Mouse (Mus musculus) thymus, adult 18-20 months (tissue): ENCODE results near the gene Syn3.
A peak's percentile ranks its signal among the peaks of the same experiment; 100 is the strongest.

ENCODE experiments used
- DNase-seq, 2 experiments: peaks; one replicate each; pipeline ENCODE4 v3.0.0; 2022; ENCODE audit warnings: mixed read lengths in 2 of 2

Gene Syn3

GRCm38 (mm10) chr10:86365632-86366092 is 133.0 kb downstream of the Syn3 start:
- DNase-seq: no peak

DNA sequence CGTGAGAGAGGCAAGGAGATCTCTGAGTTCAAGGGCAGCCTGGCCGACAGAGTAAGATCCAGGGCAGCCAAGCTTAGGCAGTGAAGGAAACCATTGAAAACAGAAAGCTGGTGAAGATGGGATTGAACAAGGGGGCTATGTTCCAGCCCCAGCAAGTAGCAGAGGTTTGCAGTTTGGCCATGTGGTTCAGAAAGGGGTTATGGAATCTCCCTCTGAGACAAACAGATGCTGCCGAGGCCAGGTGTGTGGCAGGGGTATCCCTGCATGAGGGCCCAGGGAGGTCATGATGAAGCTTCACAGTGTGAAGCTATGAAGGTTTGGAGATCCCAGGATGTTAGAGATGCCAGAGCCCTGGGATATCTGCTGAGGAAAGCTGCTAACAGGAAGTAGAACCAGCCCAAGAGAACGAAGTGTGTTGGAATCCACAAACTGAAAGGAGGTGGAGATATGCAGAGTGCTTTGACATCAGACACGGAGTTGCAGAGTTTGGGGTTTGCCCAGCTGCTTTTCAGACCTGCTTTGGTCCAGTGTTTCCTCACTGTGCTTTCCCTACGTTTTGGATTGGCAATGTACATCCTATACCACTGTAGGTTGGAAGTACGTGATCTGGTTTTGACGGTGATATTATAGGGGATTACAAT is 134.9 kb downstream of the Syn3 start:
- no peak for DNase-seq

GRCm38 (mm10) chr10:86359699-86360098 is 139.0 kb downstream of the Syn3 start:
- DNase-seq: no peak

GRCm38 (mm10) chr10:86359208-86359607 is 139.5 kb downstream of the Syn3 start:
- DNase-seq: no peak

DNA sequence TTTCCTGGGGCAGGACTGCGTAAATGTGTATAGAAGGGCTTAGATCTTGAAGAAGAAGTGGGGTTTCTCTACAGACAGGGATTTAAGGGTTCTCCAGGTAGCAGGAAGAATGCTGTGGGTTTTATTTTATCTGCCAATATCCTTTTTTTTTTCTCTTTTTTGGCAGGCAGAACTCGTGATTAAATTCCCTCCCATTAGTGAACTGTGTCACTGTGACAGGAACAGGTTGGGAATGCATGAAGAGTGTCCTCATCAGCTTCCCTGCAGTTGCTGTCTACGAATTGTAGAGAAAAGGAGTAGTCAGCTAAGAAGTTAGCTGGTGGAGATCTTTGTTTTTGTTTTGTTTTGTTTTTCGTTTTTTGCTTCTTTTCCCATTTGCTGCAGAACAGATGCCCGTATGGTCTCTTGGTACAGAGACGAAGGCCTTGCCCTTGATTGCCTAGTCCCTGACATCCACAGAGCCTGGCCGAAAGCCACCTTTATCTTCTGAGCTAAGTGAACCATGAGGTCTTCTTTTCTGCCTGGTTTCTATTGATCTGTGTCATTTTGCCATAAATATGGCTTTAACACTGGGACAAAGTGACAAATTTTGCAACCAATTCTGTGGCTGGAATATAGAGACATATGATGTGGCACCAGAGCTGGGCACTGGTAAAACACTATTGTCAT is 140.3 kb downstream of the Syn3 start:
- no peak for DNase-seq

- DNase-seq: no peak
These were observed 141.7 kb downstream of the Syn3 start for GRCm38 (mm10) chr10:86356819-86357563.

DNA sequence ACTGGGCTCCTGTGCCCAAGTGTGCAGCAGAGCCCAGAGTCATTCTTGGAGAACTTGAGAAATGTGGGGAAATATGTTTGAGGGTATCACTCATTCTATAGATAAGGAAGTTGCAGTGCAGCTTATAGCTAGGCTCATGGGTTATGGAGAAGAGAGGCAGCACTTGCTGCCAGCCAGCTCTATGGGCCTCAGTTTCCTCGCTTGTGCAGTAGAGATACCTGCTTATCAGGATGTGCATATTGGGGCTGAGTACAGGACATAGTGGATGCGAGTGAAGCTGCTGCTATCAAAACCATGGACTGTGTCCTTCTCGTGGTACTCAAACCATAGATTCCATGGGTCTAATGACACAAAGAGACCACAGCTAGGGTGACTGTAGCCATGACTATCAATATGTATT is 146.2 kb downstream of the Syn3 start:
- no peak for DNase-seq

- no peak for DNase-seq
These were observed 147.4 kb downstream of the Syn3 start for GRCm38 (mm10) chr10:86351287-86351686.

GRCm38 (mm10) chr10:86346235-86346840 is 152.4 kb downstream of the Syn3 start:
- no peak for DNase-seq

DNA sequence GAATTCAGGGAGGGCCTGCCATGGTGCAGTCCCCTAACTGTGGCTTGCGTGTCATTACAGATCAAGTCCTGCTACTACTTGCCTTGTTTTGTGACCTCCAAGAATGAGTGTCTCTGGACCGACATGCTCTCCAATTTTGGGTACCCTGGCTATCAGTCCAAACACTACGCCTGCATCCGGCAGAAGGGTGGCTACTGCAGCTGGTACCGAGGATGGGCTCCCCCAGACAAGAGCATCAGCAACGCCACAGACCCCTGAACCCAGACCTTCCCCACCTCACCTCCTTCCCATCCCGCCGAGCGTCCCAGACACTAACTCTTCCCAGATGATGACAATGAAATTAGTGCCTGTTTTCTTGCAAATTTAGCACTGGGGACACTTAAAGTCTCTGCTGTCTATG is 153.1 kb downstream of the Syn3 start:
- DNase-seq: no peak

DNA sequence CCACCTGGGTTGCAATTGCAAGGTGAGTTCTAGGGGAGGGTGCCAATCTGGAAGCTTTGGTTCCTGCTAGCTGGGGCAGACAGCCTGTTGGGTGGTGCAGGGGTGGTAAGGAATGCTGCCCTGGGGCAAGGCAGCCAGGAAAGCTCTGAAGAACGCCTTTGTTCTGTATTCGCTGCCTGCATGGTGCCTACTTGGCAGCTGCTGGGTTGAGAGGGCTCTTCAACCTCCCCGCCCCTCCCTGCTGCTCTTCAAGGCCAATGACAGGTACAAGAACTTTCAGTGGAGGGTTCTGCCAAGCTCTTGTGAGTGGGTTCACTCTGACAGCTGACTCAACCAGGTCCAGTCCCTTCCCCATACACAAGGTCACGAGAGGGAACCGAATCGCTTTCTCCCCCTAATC is 154.0 kb downstream of the Syn3 start:
- no peak for DNase-seq

- DNase-seq: no peak
These were observed 154.8 kb downstream of the Syn3 start for GRCm38 (mm10) chr10:86343931-86344330.

DNA sequence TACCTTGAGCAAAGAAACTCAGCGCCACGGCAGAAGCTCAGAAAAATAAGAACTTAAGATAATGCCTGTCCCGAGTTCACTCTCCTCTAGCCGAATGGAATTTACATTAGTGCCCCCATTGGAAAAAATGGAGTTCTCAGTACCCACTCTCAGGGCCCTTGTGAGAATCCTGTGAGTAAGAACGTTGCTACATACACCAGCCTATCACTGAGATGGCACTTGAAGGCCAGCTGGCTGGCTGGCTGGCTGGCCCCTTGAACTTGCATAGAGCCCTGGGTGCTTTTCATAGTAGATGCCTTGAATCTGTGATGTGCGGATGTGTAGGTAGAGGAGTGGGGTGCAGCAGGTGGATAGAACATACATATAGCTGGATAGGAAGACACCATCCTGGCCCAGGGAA is 155.3 kb downstream of the Syn3 start:
- DNase-seq: no peak

GRCm38 (mm10) chr10:86342713-86343112 is 156.0 kb downstream of the Syn3 start:
- DNase-seq: no peak

GRCm38 (mm10) chr10:86342151-86342550 is 156.5 kb downstream of the Syn3 start:
- DNase-seq: no peak

- DNase-seq: no peak
These were observed 157.1 kb downstream of the Syn3 start for GRCm38 (mm10) chr10:86341589-86341988.

DNA sequence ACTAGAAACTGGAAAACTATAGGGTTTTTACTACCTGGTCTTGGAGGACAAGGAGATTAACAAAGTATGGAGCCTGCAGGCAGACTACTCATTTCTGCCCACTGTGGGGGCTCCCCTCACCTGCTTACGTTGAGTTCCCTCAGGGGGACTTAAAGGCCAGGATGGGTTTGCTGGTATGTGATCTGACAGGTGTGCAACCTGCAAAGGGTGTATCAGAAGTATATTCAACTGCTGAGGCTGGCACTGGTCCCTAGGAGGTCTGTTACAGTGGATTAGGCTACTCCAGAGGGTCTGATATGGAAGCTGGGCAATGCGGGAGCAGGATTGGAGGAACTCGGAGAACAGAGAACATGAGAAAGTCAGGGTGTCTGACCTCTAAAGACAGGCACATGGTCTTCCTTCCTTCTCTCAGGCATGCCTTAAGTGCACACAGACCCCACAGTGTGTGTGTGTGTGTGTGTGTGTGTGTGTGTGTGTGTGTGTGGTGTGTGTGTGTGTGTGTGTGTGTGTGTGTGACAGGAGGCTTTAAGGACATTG is 157.6 kb downstream of the Syn3 start:
- DNase-seq: no peak

GRCm38 (mm10) chr10:86340421-86340820 is 158.3 kb downstream of the Syn3 start:
- no peak for DNase-seq

DNA sequence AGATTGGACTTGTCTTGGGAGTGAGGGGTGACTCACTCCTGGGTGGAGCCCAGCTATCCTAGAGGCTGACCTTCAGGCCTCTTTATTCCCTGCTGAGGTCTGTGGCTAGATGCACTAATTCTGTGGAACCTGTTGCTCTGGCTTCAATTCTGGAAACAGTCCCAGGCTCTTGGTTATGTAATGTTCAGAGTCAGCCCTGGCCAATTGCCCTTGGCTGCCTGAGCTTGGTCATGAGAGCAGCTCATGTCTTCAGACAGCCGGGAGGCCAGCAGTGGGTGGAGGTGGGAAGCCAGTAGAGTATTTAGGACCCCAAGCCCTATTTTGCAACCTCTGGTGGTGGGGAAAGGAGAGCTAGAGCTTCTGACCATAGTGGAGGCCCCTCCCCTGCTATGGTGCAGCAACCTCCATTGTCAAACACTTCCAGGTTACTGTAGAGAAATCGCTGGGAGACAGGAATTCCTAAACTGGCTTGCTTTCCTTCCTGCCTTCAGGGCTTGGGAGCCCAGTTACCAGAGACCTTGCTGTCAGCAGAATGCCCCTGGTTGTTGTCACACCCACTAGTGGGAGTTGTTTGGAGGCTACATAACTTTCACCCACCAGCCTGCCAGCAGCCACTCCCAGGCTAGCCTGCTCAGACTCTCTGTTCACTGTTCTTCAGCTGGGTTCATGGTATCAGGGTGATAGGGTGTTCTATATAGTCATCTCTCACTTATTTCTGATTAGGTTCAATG is 158.9 kb downstream of the Syn3 start:
- peak in 1 of 2 experiments; percentile 18 for DNase-seq

DNA sequence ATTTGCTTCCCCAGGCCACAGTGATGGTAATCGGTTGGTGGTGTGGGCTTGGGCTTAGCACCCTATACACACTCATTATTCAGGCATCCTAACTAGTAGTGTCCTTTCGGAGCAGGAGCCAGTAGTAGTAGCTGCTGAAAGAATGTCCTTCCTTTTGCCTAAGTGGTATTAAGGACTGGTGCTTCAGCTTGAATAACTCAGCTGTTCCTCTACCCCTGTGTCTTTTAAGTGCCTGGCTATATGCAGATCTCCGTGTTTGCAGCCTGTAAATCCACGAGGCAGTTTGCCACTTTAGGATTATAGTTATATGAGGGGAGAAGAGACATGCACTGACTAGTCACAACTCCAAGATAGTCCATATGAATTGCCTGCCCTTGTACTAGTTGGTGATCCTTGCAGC is 159.6 kb downstream of the Syn3 start:
- no peak for DNase-seq

DNA sequence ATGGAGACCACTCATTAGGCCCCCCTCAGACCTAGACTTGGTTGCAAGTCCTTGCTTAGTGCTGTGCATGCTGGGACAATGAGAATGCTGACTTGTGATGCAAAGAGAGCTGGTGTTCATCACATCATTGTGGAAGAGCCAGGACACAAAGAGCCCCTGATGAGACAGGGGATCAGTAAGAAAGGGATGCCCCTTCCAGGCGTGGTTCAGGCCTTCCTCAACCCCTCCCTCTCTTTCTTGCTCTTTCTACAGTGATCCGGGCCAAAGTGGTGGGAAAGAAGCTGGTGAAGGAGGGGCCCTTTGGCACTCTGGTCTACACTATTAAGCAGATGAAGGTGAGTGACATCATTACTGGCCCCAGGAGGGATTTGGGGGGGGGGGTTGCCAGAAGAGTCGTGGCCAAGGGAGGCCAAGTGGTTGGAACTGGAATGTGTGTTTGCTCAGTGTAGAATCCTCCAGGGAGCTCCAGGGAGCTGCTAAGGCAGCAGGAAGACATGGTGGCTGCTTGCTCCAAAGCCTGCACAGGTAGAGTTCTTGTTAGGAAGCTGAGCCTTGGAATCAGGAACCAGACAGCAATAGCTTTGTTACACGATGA is 160.5 kb downstream of the Syn3 start:
- DNase-seq: no peak

- no peak for DNase-seq
These were observed 161.5 kb downstream of the Syn3 start for GRCm38 (mm10) chr10:86337239-86337638.
